Mouse (Mus musculus): ENCODE data around the gene Glmp. TPM values are rescaled to one million over a fixed set of nuclear protein-coding genes. Genes with fewer than 3 reads are reported as not detected.

Glmp gene
- polyA plus RNA-seq, 1 experiment = 173 TPM

DNA sequence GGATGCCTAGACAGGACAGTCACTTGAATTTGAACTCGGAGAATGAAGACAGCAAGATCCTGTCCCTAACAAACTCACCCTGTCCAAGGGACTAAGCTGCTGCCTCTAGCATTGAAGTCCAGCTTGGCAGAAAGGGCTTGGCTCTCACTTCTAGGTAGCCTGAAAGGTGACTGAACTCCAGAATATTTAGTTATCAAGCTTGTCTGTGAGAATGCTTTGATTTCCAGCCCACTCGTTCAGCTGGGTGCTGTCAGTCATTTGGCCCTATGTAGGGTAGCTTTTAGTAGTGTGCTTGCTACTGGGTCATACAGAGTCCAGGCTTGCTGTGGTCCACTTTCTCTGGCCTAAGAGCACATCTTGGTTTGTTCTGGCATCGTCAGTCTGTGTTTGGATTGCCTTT is 14.2 kb downstream of the Glmp start:
- Histone ChIP-seq H3ac (ENCODE audit: control insufficient read depth, insufficient read length, low read depth) (no peak overlapping the region), H3K36me3 (ENCODE audit: control insufficient read depth, insufficient read depth) (peaks cover 63% of the 10 kb centered on the region), H3K79me3 (ENCODE audit: low read depth) (peaks cover 53% of the 10 kb centered on the region), H3K79me2 (ENCODE audit: control insufficient read depth, insufficient read depth) (peaks cover 63% of the 10 kb centered on the region), H3K27me3 (ENCODE audit: control insufficient read depth, insufficient read depth, insufficient read length) (no peaks in the 10 kb centered on the region), H3K4me3 (ENCODE audit: insufficient read depth, poor library complexity, severe bottlenecking) (no peak overlapping the region)
- TF ChIP-seq USF1 (IDR thresholded peaks at IDR 0.05; ENCODE audit: low read depth) (no peak), MYOG (IDR thresholded peaks at IDR 0.05; ENCODE audit: control insufficient read depth, extremely low read depth, insufficient read length) (no peak), CEBPB (IDR thresholded peaks at IDR 0.05; ENCODE audit: low read depth) (no peak), FOSL1 (IDR thresholded peaks at IDR 0.05; ENCODE audit: insufficient read depth, low read length, poor library complexity, severe bottlenecking) (no peak), CTCF (IDR thresholded peaks at IDR 0.05; ENCODE audit: control insufficient read depth, insufficient read depth, insufficient read length) (no peak), MYOD1 (IDR thresholded peaks at IDR 0.05; ENCODE audit: control insufficient read depth, insufficient read length, low read depth) (no peak)

DNA sequence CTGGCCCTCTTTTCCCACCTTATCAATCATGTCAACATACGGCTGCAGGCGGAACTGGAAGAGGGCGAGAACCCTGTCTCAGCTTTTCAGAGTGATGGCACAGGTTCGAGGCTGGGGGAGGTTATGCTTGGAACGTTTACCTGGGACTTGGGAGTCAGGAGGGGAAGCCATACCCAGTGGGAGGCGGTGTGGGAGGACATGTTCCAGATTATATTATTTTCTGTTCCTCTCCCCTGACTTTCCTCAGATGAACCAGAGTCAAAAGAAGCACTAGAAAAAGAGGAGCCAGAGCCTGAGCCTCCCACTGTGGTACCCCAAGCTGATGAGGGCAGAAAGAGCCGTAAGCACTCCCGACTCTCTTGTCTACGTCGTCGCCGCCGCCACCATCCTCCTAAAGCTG is 25.9 kb downstream of the Glmp start:
- H3K79me2 ChIP-seq (ENCODE audit: control insufficient read depth, insufficient read depth) = no peaks in the 10 kb centered on the region
- no peaks in the 10 kb centered on the region for H3K27me3 ChIP-seq (ENCODE audit: control insufficient read depth, insufficient read depth, insufficient read length)
- H3K79me3 ChIP-seq (ENCODE audit: low read depth) = no peaks in the 10 kb centered on the region
- peaks cover 96% of the 10 kb centered on the region for H3K36me3 ChIP-seq (ENCODE audit: control insufficient read depth, insufficient read depth)
- no peak overlapping the region for H3K4me3 ChIP-seq (ENCODE audit: insufficient read depth, poor library complexity, severe bottlenecking)
- TF ChIP-seq FOSL1 (IDR thresholded peaks at IDR 0.05; ENCODE audit: insufficient read depth, low read length, poor library complexity, severe bottlenecking) = no peak
- no peak for TF ChIP-seq CEBPB (IDR thresholded peaks at IDR 0.05; ENCODE audit: low read depth)
- no peak for TF ChIP-seq MAX (IDR thresholded peaks at IDR 0.05)
- TF ChIP-seq MYOD1 (IDR thresholded peaks at IDR 0.05; ENCODE audit: control insufficient read depth, insufficient read length, low read depth) = no peak
- TF ChIP-seq MYOG (IDR thresholded peaks at IDR 0.05; ENCODE audit: control insufficient read depth, extremely low read depth, insufficient read length) = no peak
- TF ChIP-seq USF1 (IDR thresholded peaks at IDR 0.05; ENCODE audit: low read depth) = no peak
- no peak for TF ChIP-seq CTCF (IDR thresholded peaks at IDR 0.05; ENCODE audit: control insufficient read depth, insufficient read depth, insufficient read length)
- no peak overlapping the region for H3ac ChIP-seq (ENCODE audit: control insufficient read depth, insufficient read length, low read depth)

DNA sequence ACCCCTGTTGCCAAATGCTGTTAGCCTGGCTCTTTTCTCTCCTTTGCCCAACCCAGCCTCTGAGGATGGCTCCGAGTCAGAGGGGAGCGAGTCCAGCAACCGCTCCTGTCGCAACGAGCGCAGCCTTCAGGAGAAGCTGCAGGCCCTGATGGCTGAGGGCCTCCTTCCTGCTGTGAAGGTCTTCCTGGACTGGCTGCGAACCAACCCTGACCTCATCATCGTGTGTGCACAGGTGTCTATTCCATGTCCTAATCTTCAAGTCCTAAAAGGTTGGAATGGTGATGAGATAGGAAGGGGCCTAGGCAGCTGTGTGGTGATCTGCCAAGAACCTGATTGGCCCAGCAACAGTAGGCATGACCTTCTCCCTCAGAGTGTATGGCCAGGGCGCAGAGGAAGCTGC is 28.1 kb downstream of the Glmp start:
- TF ChIP-seq USF1 (IDR thresholded peaks at IDR 0.05; ENCODE audit: low read depth) = no peak
- TF ChIP-seq CTCF (IDR thresholded peaks at IDR 0.05; ENCODE audit: control insufficient read depth, insufficient read depth, insufficient read length) = no peak
- no peak for TF ChIP-seq MYOG (IDR thresholded peaks at IDR 0.05; ENCODE audit: control insufficient read depth, extremely low read depth, insufficient read length)
- TF ChIP-seq MAX (IDR thresholded peaks at IDR 0.05) = no peak
- no peak for TF ChIP-seq CEBPB (IDR thresholded peaks at IDR 0.05; ENCODE audit: low read depth)
- TF ChIP-seq MYOD1 (IDR thresholded peaks at IDR 0.05; ENCODE audit: control insufficient read depth, insufficient read length, low read depth) = no peak
- TF ChIP-seq FOSL1 (IDR thresholded peaks at IDR 0.05; ENCODE audit: insufficient read depth, low read length, poor library complexity, severe bottlenecking) = no peak
- Histone ChIP-seq H3K4me3 (ENCODE audit: insufficient read depth, poor library complexity, severe bottlenecking) (no peak overlapping the region), H3ac (ENCODE audit: control insufficient read depth, insufficient read length, low read depth) (no peak overlapping the region), H3K36me3 (ENCODE audit: control insufficient read depth, insufficient read depth) (peaks cover 95% of the 10 kb centered on the region), H3K79me3 (ENCODE audit: low read depth) (no peaks in the 10 kb centered on the region), H3K79me2 (ENCODE audit: control insufficient read depth, insufficient read depth) (no peaks in the 10 kb centered on the region), H3K27me3 (ENCODE audit: control insufficient read depth, insufficient read depth, insufficient read length) (no peaks in the 10 kb centered on the region)

DNA sequence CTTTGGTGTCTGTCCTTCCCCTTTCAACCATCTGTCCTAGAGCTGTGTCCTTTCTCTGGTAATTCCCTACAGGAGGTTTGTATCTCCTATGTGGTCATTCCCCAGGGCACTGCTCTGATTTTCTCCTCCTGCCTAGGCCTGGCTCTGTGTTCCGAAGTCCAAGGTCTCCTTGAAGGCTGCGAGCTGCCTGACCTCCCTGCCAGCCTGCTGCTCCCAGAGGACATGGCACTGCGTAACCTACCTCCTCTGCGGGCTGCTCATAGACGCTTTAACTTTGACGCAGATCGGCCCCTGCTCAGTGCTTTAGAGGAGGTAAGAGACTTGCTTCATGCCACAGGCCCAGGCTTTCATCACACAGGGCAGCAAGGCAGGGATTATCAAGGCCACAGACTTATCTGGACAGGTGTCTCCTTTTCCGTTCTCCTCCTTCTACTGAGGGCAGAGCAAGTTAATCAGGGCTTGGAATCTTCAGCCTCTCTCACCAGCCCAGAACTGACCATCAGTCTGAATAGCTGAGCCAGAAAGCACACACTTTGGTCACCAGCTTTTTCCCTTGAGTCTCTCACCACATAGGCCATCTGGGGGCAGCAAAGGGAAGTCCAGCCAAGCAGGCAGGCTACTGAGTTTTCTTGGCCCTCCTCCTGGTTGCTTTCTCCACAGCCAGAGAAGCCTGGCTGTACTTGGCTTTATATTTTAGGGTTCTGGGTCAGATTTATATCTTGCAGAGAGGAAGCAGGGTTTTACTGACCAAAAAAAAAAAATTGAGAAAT is 29.8 kb downstream of the Glmp start:
- Histone ChIP-seq H3K79me3 (ENCODE audit: low read depth) (no peaks in the 10 kb centered on the region), H3ac (ENCODE audit: control insufficient read depth, insufficient read length, low read depth) (no peak overlapping the region), H3K36me3 (ENCODE audit: control insufficient read depth, insufficient read depth) (peaks cover 94% of the 10 kb centered on the region), H3K4me3 (ENCODE audit: insufficient read depth, poor library complexity, severe bottlenecking) (no peak overlapping the region), H3K27me3 (ENCODE audit: control insufficient read depth, insufficient read depth, insufficient read length) (no peaks in the 10 kb centered on the region), H3K79me2 (ENCODE audit: control insufficient read depth, insufficient read depth) (no peaks in the 10 kb centered on the region)
- TF ChIP-seq CEBPB (IDR thresholded peaks at IDR 0.05; ENCODE audit: low read depth) (no peak), USF1 (IDR thresholded peaks at IDR 0.05; ENCODE audit: low read depth) (no peak), MYOG (IDR thresholded peaks at IDR 0.05; ENCODE audit: control insufficient read depth, extremely low read depth, insufficient read length) (no peak), MYOD1 (IDR thresholded peaks at IDR 0.05; ENCODE audit: control insufficient read depth, insufficient read length, low read depth) (no peak), FOSL1 (IDR thresholded peaks at IDR 0.05; ENCODE audit: insufficient read depth, low read length, poor library complexity, severe bottlenecking) (no peak), CTCF (IDR thresholded peaks at IDR 0.05; ENCODE audit: control insufficient read depth, insufficient read depth, insufficient read length) (no peak)

DNA sequence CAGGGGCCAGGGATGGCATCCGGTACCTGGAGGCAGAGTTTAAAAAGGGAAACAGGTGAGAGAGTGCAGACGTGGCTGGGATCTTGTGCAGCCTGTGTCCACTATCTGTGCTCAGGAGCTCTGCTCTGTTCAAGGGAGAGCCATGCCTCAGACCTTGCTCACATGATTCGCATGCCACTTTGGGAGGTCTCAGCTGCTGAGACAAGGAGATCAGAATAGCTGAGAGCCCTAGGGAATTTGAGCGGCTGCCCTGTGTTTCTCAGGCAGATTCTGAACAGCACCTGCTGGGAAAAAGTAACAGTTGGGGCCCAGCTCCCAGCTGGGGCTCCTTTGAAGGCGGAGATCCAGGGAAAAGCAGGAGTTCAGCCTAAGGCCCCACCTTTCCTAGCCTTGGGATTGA is 34.8 kb downstream of the Glmp start:
- Histone ChIP-seq H3K79me2 (ENCODE audit: control insufficient read depth, insufficient read depth) (no peaks in the 10 kb centered on the region), H3K4me3 (ENCODE audit: insufficient read depth, poor library complexity, severe bottlenecking) (no peak overlapping the region), H3K27me3 (ENCODE audit: control insufficient read depth, insufficient read depth, insufficient read length) (no peaks in the 10 kb centered on the region), H3K36me3 (ENCODE audit: control insufficient read depth, insufficient read depth) (peaks cover 77% of the 10 kb centered on the region), H3K79me3 (ENCODE audit: low read depth) (no peaks in the 10 kb centered on the region), H3ac (ENCODE audit: control insufficient read depth, insufficient read length, low read depth) (no peak overlapping the region)
- no peak for TF ChIP-seq MAX (IDR thresholded peaks at IDR 0.05)
- no peak for TF ChIP-seq MYOG (IDR thresholded peaks at IDR 0.05; ENCODE audit: control insufficient read depth, extremely low read depth, insufficient read length)
- TF ChIP-seq MYOD1 (IDR thresholded peaks at IDR 0.05; ENCODE audit: control insufficient read depth, insufficient read length, low read depth) = no peak
- no peak for TF ChIP-seq CEBPB (IDR thresholded peaks at IDR 0.05; ENCODE audit: low read depth)
- TF ChIP-seq USF1 (IDR thresholded peaks at IDR 0.05; ENCODE audit: low read depth) = no peak
- no peak for TF ChIP-seq FOSL1 (IDR thresholded peaks at IDR 0.05; ENCODE audit: insufficient read depth, low read length, poor library complexity, severe bottlenecking)
- no peak for TF ChIP-seq CTCF (IDR thresholded peaks at IDR 0.05; ENCODE audit: control insufficient read depth, insufficient read depth, insufficient read length)

All from C2C12 (cell line).